Mouse (Mus musculus): ENCODE results near the gene Gstm5. TPM values are rescaled to one million over a fixed set of nuclear protein-coding genes. Genes with fewer than 3 reads are reported as not detected.
A peak's percentile ranks its signal among the peaks of the same experiment; 100 is the strongest.

Gene Gstm5
- polyA plus RNA-seq, 1 experiment = not detected

DNA sequence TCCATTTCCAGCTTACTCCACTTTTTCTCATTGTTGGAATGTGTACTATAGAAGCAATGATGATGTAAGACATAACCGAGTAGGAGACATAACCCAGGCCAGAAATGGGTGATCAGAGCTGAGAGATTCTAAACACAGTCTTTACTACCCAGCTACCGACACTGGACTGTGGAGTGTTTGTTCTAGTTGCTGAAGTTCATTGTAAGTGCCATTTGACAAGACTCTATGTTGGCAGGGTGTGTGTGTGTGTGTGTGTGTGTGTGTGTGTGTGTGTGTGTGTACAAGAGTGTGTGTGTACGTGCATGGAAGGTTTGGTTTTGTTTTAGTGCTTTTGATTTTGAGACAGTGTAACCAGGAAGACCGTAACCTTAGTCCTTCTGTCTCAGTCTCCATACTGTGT, 34.1 kb downstream of the Gstm5 start:
- H3K4me1 ChIP-seq = peaks cover 8% of the 10 kb centered on the region
- TF ChIP-seq FLI1 (IDR thresholded peaks at IDR 0.05; ENCODE audit: low read length) = no peak
- no peak for TF ChIP-seq GATA1 (IDR thresholded peaks at IDR 0.05; ENCODE audit: borderline replicate concordance, low read length)
- H3K4me3 ChIP-seq (replicated peaks) = no peak overlapping the region
- H3K36me3 ChIP-seq (replicated peaks; ENCODE audit: low read length) = no peaks in the 10 kb centered on the region
- no peaks in the 10 kb centered on the region for H3K9me3 ChIP-seq
- H3K27me3 ChIP-seq (replicated peaks) = peaks cover 65% of the 10 kb centered on the region

GRCm38 (mm10) chr3:107931134-107931533, 35.5 kb downstream of the Gstm5 start:
- H3K4me3 ChIP-seq (replicated peaks) = peak overlapping the region; percentile 86
- H3K4me1 ChIP-seq = peaks cover 11% of the 10 kb centered on the region
- no peak for TF ChIP-seq FLI1 (IDR thresholded peaks at IDR 0.05; ENCODE audit: low read length)
- no peak for TF ChIP-seq GATA1 (IDR thresholded peaks at IDR 0.05; ENCODE audit: borderline replicate concordance, low read length)
- H3K27me3 ChIP-seq (replicated peaks) = peaks cover 69% of the 10 kb centered on the region
- H3K36me3 ChIP-seq (replicated peaks; ENCODE audit: low read length) = no peaks in the 10 kb centered on the region
- no peaks in the 10 kb centered on the region for H3K9me3 ChIP-seq

DNA sequence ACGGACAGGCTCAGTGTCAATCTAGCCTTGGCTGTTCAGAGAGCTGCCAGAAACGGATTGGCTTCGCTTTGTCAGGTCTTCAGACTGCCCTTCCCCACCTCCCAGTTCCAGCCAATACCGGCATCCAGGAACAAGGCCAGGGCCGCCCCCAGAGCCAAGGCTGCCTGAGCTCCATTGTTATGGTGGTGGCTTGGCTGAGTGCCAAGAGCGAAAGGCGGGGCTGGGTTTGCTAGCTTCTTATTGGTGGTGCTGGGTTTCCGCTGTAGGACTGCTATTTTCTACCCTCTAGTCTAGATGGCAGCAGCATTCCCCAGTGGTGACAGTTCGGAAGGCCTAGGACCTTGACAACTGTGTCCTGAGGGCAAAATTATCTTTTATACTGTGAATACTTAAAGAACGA, 36.0 kb downstream of the Gstm5 start, which contains the start of gene Gstm7:
Gene Gstm7 (minus strand): TSS at position 148 of the 400 bp plus-strand sequence.
- Histone ChIP-seq H3K27me3 (replicated peaks) (peaks cover 70% of the 10 kb centered on the region), H3K9me3 (no peaks in the 10 kb centered on the region), H3K4me1 (peaks cover 12% of the 10 kb centered on the region), H3K36me3 (replicated peaks; ENCODE audit: low read length) (no peaks in the 10 kb centered on the region), H3K4me3 (replicated peaks) (peak within 1 kb of the TSS; percentile 86)
- no peak for TF ChIP-seq FLI1 (IDR thresholded peaks at IDR 0.05; ENCODE audit: low read length)
- TF ChIP-seq GATA1 (IDR thresholded peaks at IDR 0.05; ENCODE audit: borderline replicate concordance, low read length) = no peak

GRCm38 (mm10) chr3:107932128-107932527, 36.5 kb downstream of the Gstm5 start:
- H3K4me3 ChIP-seq (replicated peaks) = no peak overlapping the region

GRCm38 (mm10) chr3:107935268-107935667, 39.6 kb downstream of the Gstm5 start:
- H3K4me1 ChIP-seq = peaks cover 25% of the 10 kb centered on the region
- TF ChIP-seq FLI1 (IDR thresholded peaks at IDR 0.05; ENCODE audit: low read length) (no peak), GATA1 (IDR thresholded peaks at IDR 0.05; ENCODE audit: borderline replicate concordance, low read length) (no peak)
- H3K27me3 ChIP-seq (replicated peaks) = peaks cover 55% of the 10 kb centered on the region
- no peaks in the 10 kb centered on the region for H3K36me3 ChIP-seq (replicated peaks; ENCODE audit: low read length)
- no peaks in the 10 kb centered on the region for H3K9me3 ChIP-seq
- no peak overlapping the region for H3K4me3 ChIP-seq (replicated peaks)

More at GRCm38 (mm10) chr3:107932128-107932527, 36.5 kb downstream of the Gstm5 start:
- no peak for TF ChIP-seq GATA1 (IDR thresholded peaks at IDR 0.05; ENCODE audit: borderline replicate concordance, low read length)
- no peak for TF ChIP-seq FLI1 (IDR thresholded peaks at IDR 0.05; ENCODE audit: low read length)
- H3K9me3 ChIP-seq = no peaks in the 10 kb centered on the region
- peaks cover 12% of the 10 kb centered on the region for H3K4me1 ChIP-seq
- H3K27me3 ChIP-seq (replicated peaks) = peaks cover 66% of the 10 kb centered on the region
- no peaks in the 10 kb centered on the region for H3K36me3 ChIP-seq (replicated peaks; ENCODE audit: low read length)

DNA sequence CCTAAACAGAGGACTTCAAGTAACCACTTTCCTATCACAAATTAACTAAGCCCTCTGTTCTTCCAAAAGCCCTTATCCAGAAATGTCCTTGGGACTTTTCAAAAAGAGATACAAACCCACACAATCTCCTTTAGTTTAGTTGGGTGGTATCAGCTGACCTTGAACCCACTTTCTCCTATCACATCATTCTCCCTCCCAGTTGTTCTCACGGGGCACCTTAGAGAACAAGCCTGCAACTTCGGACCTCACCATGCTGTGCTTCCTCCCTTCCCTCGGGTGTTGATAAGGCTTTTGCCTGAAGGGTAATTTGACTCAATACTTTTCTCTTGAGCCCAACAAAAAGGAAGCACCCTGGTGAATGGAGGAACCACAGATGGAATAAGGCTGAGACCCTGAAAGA, 40.3 kb downstream of the Gstm5 start:
- TF ChIP-seq GATA1 (IDR thresholded peaks at IDR 0.05; ENCODE audit: borderline replicate concordance, low read length) = no peak
- no peak for TF ChIP-seq FLI1 (IDR thresholded peaks at IDR 0.05; ENCODE audit: low read length)
- H3K36me3 ChIP-seq (replicated peaks; ENCODE audit: low read length) = no peaks in the 10 kb centered on the region
- no peaks in the 10 kb centered on the region for H3K9me3 ChIP-seq
- H3K4me1 ChIP-seq = peaks cover 25% of the 10 kb centered on the region
- H3K27me3 ChIP-seq (replicated peaks) = peaks cover 56% of the 10 kb centered on the region
- H3K4me3 ChIP-seq (replicated peaks) = no peak overlapping the region

DNA sequence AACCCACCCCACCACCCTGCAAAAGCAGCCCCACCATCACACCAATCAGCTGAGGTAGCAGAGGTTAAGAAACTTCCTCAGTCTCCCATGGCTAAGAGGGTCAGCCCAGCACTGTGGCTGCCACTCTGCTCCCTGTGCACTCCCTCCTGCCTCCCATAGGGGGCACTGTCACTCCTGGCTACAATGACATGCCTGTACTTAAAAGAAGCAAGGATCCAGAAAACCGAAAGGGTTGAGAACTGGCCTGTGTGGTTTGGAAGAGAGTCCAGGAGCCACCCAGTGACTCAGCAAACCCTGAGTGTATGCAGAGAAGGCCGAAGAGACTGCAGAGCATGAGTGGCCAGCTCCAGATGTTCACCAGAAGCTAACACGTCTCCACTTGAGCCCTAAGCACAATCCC, 43.8 kb downstream of the Gstm5 start:
- Histone ChIP-seq H3K9me3 (peaks cover 8% of the 10 kb centered on the region), H3K4me1 (peaks cover 16% of the 10 kb centered on the region), H3K27me3 (replicated peaks) (peaks cover 64% of the 10 kb centered on the region), H3K36me3 (replicated peaks; ENCODE audit: low read length) (no peaks in the 10 kb centered on the region), H3K4me3 (replicated peaks) (peak overlapping the region; percentile 69)
- TF ChIP-seq FLI1 (IDR thresholded peaks at IDR 0.05; ENCODE audit: low read length) = no peak
- no peak for TF ChIP-seq GATA1 (IDR thresholded peaks at IDR 0.05; ENCODE audit: borderline replicate concordance, low read length)

GRCm38 (mm10) chr3:107939830-107940229, 44.2 kb downstream of the Gstm5 start:
- Histone ChIP-seq H3K9me3 (peaks cover 10% of the 10 kb centered on the region), H3K4me3 (replicated peaks) (peak overlapping the region; percentile 69), H3K4me1 (peaks cover 16% of the 10 kb centered on the region), H3K36me3 (replicated peaks; ENCODE audit: low read length) (no peaks in the 10 kb centered on the region), H3K27me3 (replicated peaks) (peaks cover 66% of the 10 kb centered on the region)
- TF ChIP-seq GATA1 (IDR thresholded peaks at IDR 0.05; ENCODE audit: borderline replicate concordance, low read length) (no peak), FLI1 (IDR thresholded peaks at IDR 0.05; ENCODE audit: low read length) (no peak)

DNA sequence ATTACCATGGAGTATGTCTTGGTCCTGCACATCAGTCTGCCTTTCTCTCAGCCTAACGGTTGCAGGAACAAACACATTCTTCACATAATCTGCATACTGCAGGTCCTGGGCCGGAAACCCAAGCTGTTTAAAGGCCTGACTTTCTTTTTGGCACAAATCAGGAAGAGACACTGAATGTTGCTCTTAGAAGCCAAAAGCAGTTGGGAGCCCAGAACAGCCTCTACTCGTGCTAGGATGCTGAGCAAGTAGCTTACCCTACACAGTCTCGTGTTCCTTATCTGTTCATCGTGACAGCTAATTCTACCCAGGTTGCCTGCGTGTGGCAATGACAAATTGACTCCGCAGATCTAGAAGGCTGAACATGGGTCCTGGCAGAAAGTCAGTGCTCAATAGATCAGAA, 44.9 kb downstream of the Gstm5 start:
- H3K27me3 ChIP-seq (replicated peaks) = peaks cover 70% of the 10 kb centered on the region
- H3K4me3 ChIP-seq (replicated peaks) = no peak overlapping the region
- H3K4me1 ChIP-seq = peaks cover 16% of the 10 kb centered on the region
- no peaks in the 10 kb centered on the region for H3K36me3 ChIP-seq (replicated peaks; ENCODE audit: low read length)
- peaks cover 10% of the 10 kb centered on the region for H3K9me3 ChIP-seq
- TF ChIP-seq GATA1 (IDR thresholded peaks at IDR 0.05; ENCODE audit: borderline replicate concordance, low read length) (no peak), FLI1 (IDR thresholded peaks at IDR 0.05; ENCODE audit: low read length) (no peak)

DNA sequence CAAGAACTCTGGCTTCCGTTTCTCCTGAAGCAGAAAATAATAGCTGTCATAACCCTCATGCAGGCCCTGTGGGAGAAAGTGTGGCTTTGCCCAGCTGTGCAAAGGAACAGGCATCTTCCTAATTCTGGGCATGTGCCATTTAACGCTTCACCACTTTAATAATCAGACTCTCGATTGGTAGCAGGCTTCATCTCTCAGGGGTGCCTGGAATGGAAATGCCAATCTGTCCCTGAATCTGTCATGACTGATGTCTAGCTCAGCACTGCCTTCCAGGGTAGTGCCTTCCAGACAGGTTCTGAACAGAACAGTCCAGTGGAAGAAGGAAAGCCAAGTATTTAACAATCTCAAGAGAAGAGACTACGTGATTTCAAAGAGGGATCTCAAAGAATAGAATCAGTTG, 45.6 kb downstream of the Gstm5 start:
- Histone ChIP-seq H3K27me3 (replicated peaks) (peaks cover 68% of the 10 kb centered on the region), H3K36me3 (replicated peaks; ENCODE audit: low read length) (no peaks in the 10 kb centered on the region), H3K4me3 (replicated peaks) (no peak overlapping the region), H3K9me3 (peaks cover 10% of the 10 kb centered on the region), H3K4me1 (peaks cover 12% of the 10 kb centered on the region)
- no peak for TF ChIP-seq FLI1 (IDR thresholded peaks at IDR 0.05; ENCODE audit: low read length)
- TF ChIP-seq GATA1 (IDR thresholded peaks at IDR 0.05; ENCODE audit: borderline replicate concordance, low read length) = no peak

Measured in megakaryocyte, embryonic 14.5 days (primary cell).